Mouse (Mus musculus): Measurements from ENCODE around the gene Gulp1. TPM values are rescaled to one million over a fixed set of nuclear protein-coding genes. Genes with fewer than 3 reads are reported as not detected.
A peak's percentile ranks its signal among the peaks of the same experiment; 100 is the strongest.

Gulp1 gene
- total RNA-seq, 1 experiment from 2014 or later = 64.1 TPM

- DNase-seq = no peak
These were observed 169.6 kb downstream of the Gulp1 start for GRCm38 (mm10) chr1:44720785-44721410.

GRCm38 (mm10) chr1:44741256-44741655, 189.9 kb downstream of the Gulp1 start:
- DNase-seq = peak; percentile 2

GRCm38 (mm10) chr1:44745711-44746110, 194.4 kb downstream of the Gulp1 start:
- DNase-seq = peak; percentile 30

- peak; percentile 29 for DNase-seq
These were observed 199.7 kb downstream of the Gulp1 start for GRCm38 (mm10) chr1:44750731-44751730.

GRCm38 (mm10) chr1:44778251-44778650, 226.9 kb downstream of the Gulp1 start:
- no peak for DNase-seq

- no peak for DNase-seq
These were observed 252.5 kb downstream of the Gulp1 start for GRCm38 (mm10) chr1:44803594-44804372.

- DNase-seq = no peak
These were observed 255.1 kb downstream of the Gulp1 start for GRCm38 (mm10) chr1:44806368-44806767.

GRCm38 (mm10) chr1:44810336-44810735, 259.0 kb downstream of the Gulp1 start:
- DNase-seq = no peak

GRCm38 (mm10) chr1:44833934-44834333, 282.6 kb downstream of the Gulp1 start:
- DNase-seq = no peak

All from adrenal gland, postnatal 25 days (tissue).